18 mouse cellular contexts compared by ENCODE assay signal in genomic region chr4:22971127-22971526, GRCm38 (mm10).
DNase-seq lines count a peak whose midpoint lies in the region; ATAC-seq and TF ChIP-seq lines count a peak whose summit lies in the region.
"Had no signal": no experiment of that assay in that cellular context is flagged by ENCODE, and none has a peak within 500 bp of the region (broad histone marks: within the 10 kb centered on the region; RNA-seq: fewer than 3 reads in every experiment).

No protein-coding gene starts in this region.

- no peak for TF ChIP-seq POLR2A in kidney, adult 2 months (IDR thresholded peaks at IDR 0.05; ENCODE audit: low read depth, low read length)

- no peaks in the 10 kb centered on the region for H3K27me3 ChIP-seq in neural tube, embryonic 11.5 days (ENCODE audit: control insufficient read depth, insufficient read depth, low read length)
- H3K27me3 ChIP-seq in hindbrain, embryonic 12.5 days: no peaks in the 10 kb centered on the region
- H3K27me3 ChIP-seq in midbrain, embryonic 14.5 days (ENCODE audit: control insufficient read depth, insufficient read depth, low read length): no peaks in the 10 kb centered on the region
- no peaks in the 10 kb centered on the region for H3K27me3 ChIP-seq in liver, embryonic 12.5 days (replicated peaks)
- no peaks in the 10 kb centered on the region for H3K27me3 ChIP-seq in kidney, adult 2 months (replicated peaks; ENCODE audit: control insufficient read depth, insufficient read depth, low read length)
- H3K27me3 ChIP-seq: heart, embryonic 13.5 days; intestine, embryonic 15.5 days; limb, embryonic 15.5 days; lung, embryonic 15.5 days had no signal

- no peaks in the 10 kb centered on the region for H3K9me3 ChIP-seq in neural tube, embryonic 11.5 days (ENCODE audit: control insufficient read depth, low read length)
- no peaks in the 10 kb centered on the region for H3K9me3 ChIP-seq in hindbrain, embryonic 12.5 days (replicated peaks)
- H3K9me3 ChIP-seq in midbrain, embryonic 14.5 days (ENCODE audit: control insufficient read depth, low read length): no peaks in the 10 kb centered on the region
- H3K9me3 ChIP-seq in liver, embryonic 12.5 days (replicated peaks): no peaks in the 10 kb centered on the region
- H3K9me3 ChIP-seq: heart, embryonic 13.5 days; intestine, embryonic 15.5 days; limb, embryonic 15.5 days; lung, embryonic 15.5 days had no signal

- no peak overlapping the region for H3K4me3 ChIP-seq in neural tube, embryonic 11.5 days (ENCODE audit: low read depth, low read length)
- no peak overlapping the region for H3K4me3 ChIP-seq in hindbrain, embryonic 12.5 days
- no peak overlapping the region for H3K4me3 ChIP-seq in midbrain, embryonic 14.5 days (replicated peaks; ENCODE audit: low read depth, low read length)
- H3K4me3 ChIP-seq in liver, embryonic 12.5 days: no peak overlapping the region
- H3K4me3 ChIP-seq in kidney, adult 2 months (ENCODE audit: insufficient read depth, low read depth, low read length): no peak overlapping the region
- H3K4me3 ChIP-seq: heart, embryonic 13.5 days; intestine, embryonic 15.5 days; left cerebral cortex, adult 2 months; limb, embryonic 15.5 days; lung, embryonic 15.5 days had no signal

- peak; percentile 61; the same call in 1 of the 2 replicates for ATAC-seq in neural tube, embryonic 11.5 days (ENCODE audit: insufficient read depth, low FRiP score, low TSS enrichment)
- peak; percentile 75; the same call in 1 of the 2 replicates for ATAC-seq in hindbrain, embryonic 12.5 days (ENCODE audit: low FRiP score)
- peak; percentile 82 for ATAC-seq in midbrain, embryonic 14.5 days (ENCODE audit: low FRiP score, low TSS enrichment)
- no peak for ATAC-seq in liver, embryonic 12.5 days
- ATAC-seq: intestine, embryonic 15.5 days had no signal

- H3K4me1 ChIP-seq in neural tube, embryonic 11.5 days (ENCODE audit: control insufficient read depth, insufficient read depth, low read length): peaks cover 3% of the 10 kb centered on the region; the same call in 1 of the 2 replicates
- peaks cover 9% of the 10 kb centered on the region; the same call in 1 of the 2 replicates for H3K4me1 ChIP-seq in hindbrain, embryonic 12.5 days
- peaks cover 25% of the 10 kb centered on the region for H3K4me1 ChIP-seq in midbrain, embryonic 14.5 days (ENCODE audit: control insufficient read depth, insufficient read depth, low read length)
- H3K4me1 ChIP-seq in liver, embryonic 12.5 days: no peaks in the 10 kb centered on the region
- no peaks in the 10 kb centered on the region for H3K4me1 ChIP-seq in kidney, adult 2 months (ENCODE audit: control insufficient read depth, insufficient read depth, low read length)
- H3K4me1 ChIP-seq: heart, embryonic 13.5 days; intestine, embryonic 15.5 days; limb, embryonic 15.5 days; lung, embryonic 15.5 days had no signal

- DNase-seq in neural tube, embryonic 11.5 days (ENCODE audit: low spot score): no peak
- DNase-seq in neural tube, embryonic 10.5 days (ENCODE audit: extremely low spot score, low spot score): no peak
- DNase-seq in midbrain, embryonic 14.5 days: peak; percentile 82
- no peak for DNase-seq in frontal cortex, postnatal 25 days (ENCODE audit: low spot score in 2 of 2)
- no peak for DNase-seq in layer of hippocampus, postnatal 14 days (ENCODE audit: low spot score in 2 of 2)
- DNase-seq in kidney, adult 2 months: no peak
- DNase-seq: adrenal gland, postnatal 14 days; gastrocnemius, postnatal 14 days; kidney, postnatal 36 days; spleen, adult 18-20 months had no signal

- H3K9ac ChIP-seq in neural tube, embryonic 11.5 days (ENCODE audit: low read length): no peak overlapping the region
- H3K9ac ChIP-seq in hindbrain, embryonic 12.5 days: no peak overlapping the region
- no peak overlapping the region for H3K9ac ChIP-seq in midbrain, embryonic 14.5 days (replicated peaks; ENCODE audit: low read length)
- H3K9ac ChIP-seq in liver, embryonic 12.5 days: no peak overlapping the region
- H3K9ac ChIP-seq: heart, embryonic 13.5 days; intestine, embryonic 15.5 days; limb, embryonic 15.5 days; lung, embryonic 15.5 days had no signal

- H3K36me3 ChIP-seq in neural tube, embryonic 11.5 days (ENCODE audit: control insufficient read depth, insufficient read depth, low read length): no peaks in the 10 kb centered on the region
- no peaks in the 10 kb centered on the region for H3K36me3 ChIP-seq in hindbrain, embryonic 12.5 days
- no peaks in the 10 kb centered on the region for H3K36me3 ChIP-seq in midbrain, embryonic 14.5 days (ENCODE audit: control insufficient read depth, insufficient read depth, low read length)
- H3K36me3 ChIP-seq in liver, embryonic 12.5 days: no peaks in the 10 kb centered on the region
- H3K36me3 ChIP-seq in kidney, adult 2 months (ENCODE audit: control insufficient read depth, insufficient read depth, low read length): no peaks in the 10 kb centered on the region
- H3K36me3 ChIP-seq: heart, embryonic 13.5 days; intestine, embryonic 15.5 days; limb, embryonic 15.5 days; lung, embryonic 15.5 days had no signal

- TF ChIP-seq CTCF in kidney, adult 2 months (conservative IDR thresholded peaks at IDR 0.05; ENCODE audit: insufficient read depth, insufficient read length, low read depth, low read length): no peak

- H3K4me2 ChIP-seq in neural tube, embryonic 11.5 days (ENCODE audit: low read depth): no peak overlapping the region
- H3K4me2 ChIP-seq in hindbrain, embryonic 12.5 days (replicated peaks): no peak overlapping the region
- no peak overlapping the region for H3K4me2 ChIP-seq in midbrain, embryonic 14.5 days (ENCODE audit: low read length)
- no peak overlapping the region for H3K4me2 ChIP-seq in liver, embryonic 12.5 days
- H3K4me2 ChIP-seq: heart, embryonic 13.5 days; intestine, embryonic 15.5 days; limb, embryonic 15.5 days; lung, embryonic 15.5 days had no signal

- WGBS in neural tube, embryonic 11.5 days: 38% methylated on average over 2 of the region's 2 CpGs
- WGBS in hindbrain, embryonic 12.5 days: 29% methylated on average over 2 of the region's 2 CpGs
- 3% methylated on average over 2 of the region's 2 CpGs for WGBS in midbrain, embryonic 14.5 days
- WGBS in liver, embryonic 12.5 days (ENCODE audit: insufficient replicate concordance): 53% methylated on average over 2 of the region's 2 CpGs
- 58% methylated on average over 2 of the region's 2 CpGs for WGBS in kidney, adult 2 months

- H3K27ac ChIP-seq in neural tube, embryonic 11.5 days (ENCODE audit: low read depth, low read length): no peak overlapping the region
- no peak overlapping the region for H3K27ac ChIP-seq in hindbrain, embryonic 12.5 days
- H3K27ac ChIP-seq in midbrain, embryonic 14.5 days (replicated peaks; ENCODE audit: low read depth, low read length): no peak overlapping the region
- no peak overlapping the region for H3K27ac ChIP-seq in liver, embryonic 12.5 days
- no peak overlapping the region for H3K27ac ChIP-seq in kidney, adult 2 months (ENCODE audit: insufficient read depth, low read depth, low read length)
- H3K27ac ChIP-seq: heart, embryonic 13.5 days; intestine, embryonic 15.5 days; left cerebral cortex, adult 2 months; limb, embryonic 15.5 days; lung, embryonic 15.5 days; stomach, postnatal 0 days had no signal
